In the genomic region with DNA sequence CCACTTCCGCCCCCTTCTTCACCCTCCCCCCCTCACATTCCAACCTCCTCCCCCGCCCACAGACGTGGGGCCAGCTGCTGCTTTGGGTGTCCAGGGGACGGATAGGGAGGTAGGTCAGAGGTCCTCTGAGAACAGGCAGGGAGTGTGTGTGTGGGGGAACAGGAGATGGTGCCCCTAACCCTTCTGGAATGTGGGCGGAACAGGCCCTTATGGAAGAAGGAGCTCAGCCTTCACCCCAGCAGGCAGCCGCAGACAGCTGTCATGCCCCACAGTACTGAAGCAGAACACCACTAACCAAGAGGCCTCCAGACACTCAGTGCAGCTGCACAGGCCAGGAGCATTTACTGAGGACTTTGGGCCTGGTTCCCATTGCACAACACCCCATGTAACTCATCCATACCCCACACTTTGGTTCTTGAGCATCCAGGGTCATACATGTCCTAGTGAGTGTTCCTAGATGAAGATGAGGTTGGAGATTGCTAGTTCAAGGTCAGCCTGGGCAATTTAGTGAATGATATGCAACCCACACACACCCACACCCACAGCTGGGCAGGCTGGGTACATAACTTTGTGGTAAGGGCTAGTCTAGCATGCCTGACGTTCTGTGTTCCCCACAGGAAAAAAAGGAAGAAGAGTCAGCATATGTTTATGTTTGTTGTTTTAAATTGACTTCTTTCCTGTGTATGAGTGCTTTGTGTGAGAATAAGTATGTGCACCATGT, we compare ENCODE assay signal across 8 mouse cellular contexts. TPM values are rescaled to one million over a fixed set of nuclear protein-coding genes. Genes with fewer than 3 reads are reported as not detected.
DNase-seq lines count a peak whose midpoint lies in the region; ATAC-seq and TF ChIP-seq lines count a peak whose summit lies in the region.

No protein-coding gene starts in this region.

- H3K9me3 ChIP-seq in hindbrain, embryonic 11.5 days (ENCODE audit: control insufficient read depth, low read length), result no peaks in the 10 kb centered on the region
- no peaks in the 10 kb centered on the region for H3K9me3 ChIP-seq in limb, embryonic 14.5 days (ENCODE audit: control insufficient read depth, low read length)
- no peaks in the 10 kb centered on the region for H3K9me3 ChIP-seq in neural tube, embryonic 13.5 days

- TF ChIP-seq POLR2A in limb, embryonic 14.5 days (IDR thresholded peaks at IDR 0.05; ENCODE audit: borderline replicate concordance, extremely low read depth, insufficient read depth, insufficient read length), result no peak

- 6% methylated on average over 6 of the region's 7 CpGs for WGBS in hindbrain, embryonic 11.5 days
- WGBS in limb, embryonic 14.5 days, result 11% methylated on average over 7 of the region's 7 CpGs
- 8% methylated on average over 7 of the region's 7 CpGs for WGBS in neural tube, embryonic 13.5 days

- DNase-seq in lung, adult 18-20 months, result peak; percentile 51 to 62
- DNase-seq in lung, postnatal 25 days (ENCODE audit: low spot score), result no peak
- peak; percentile 81 for DNase-seq in embryo, embryonic 10.5 days (ENCODE audit: low spot score)
- DNase-seq in hindbrain, embryonic 11.5 days (ENCODE audit: low spot score), result peak; percentile 58
- peak; percentile 63 for DNase-seq in limb, embryonic 14.5 days (ENCODE audit: low spot score)
- DNase-seq in cerebellum, postnatal 10 days, result no peak
- DNase-seq in frontal cortex, adult 2 months (ENCODE audit: extremely low spot score in 1 of 2, low spot score in 1 of 2), result no peak

- peak overlapping the region; percentile 36; the same call in 1 of the 2 replicates for H3K4me3 ChIP-seq in hindbrain, embryonic 11.5 days (ENCODE audit: low read depth, low read length)
- H3K4me3 ChIP-seq in limb, embryonic 14.5 days (replicated peaks; ENCODE audit: low read length), result peak overlapping the region; percentile 43
- 0 out of 2 replicates have a peak overlapping the region, but pooled peaks have one; percentile 42 for H3K4me3 ChIP-seq in neural tube, embryonic 13.5 days

- H3K9ac ChIP-seq in hindbrain, embryonic 11.5 days (ENCODE audit: low read depth, low read length), result 0 out of 2 replicates have a peak overlapping the region, but pooled peaks have one; percentile 11
- peak overlapping the region; percentile 36; the same call in 1 of the 2 replicates for H3K9ac ChIP-seq in limb, embryonic 14.5 days (ENCODE audit: low read depth, low read length, severe bottlenecking)
- peak overlapping the region; percentile 57 for H3K9ac ChIP-seq in neural tube, embryonic 13.5 days

- peak overlapping the region; percentile 78 for H3K27ac ChIP-seq in hindbrain, embryonic 11.5 days (ENCODE audit: low read depth, low read length)
- H3K27ac ChIP-seq in limb, embryonic 14.5 days (replicated peaks; ENCODE audit: low read depth, low read length), result peak overlapping the region; percentile 87
- H3K27ac ChIP-seq in neural tube, embryonic 13.5 days (replicated peaks), result peak overlapping the region; percentile 93

- H3K4me2 ChIP-seq in hindbrain, embryonic 11.5 days (replicated peaks; ENCODE audit: low read depth, low read length), result peak overlapping the region; percentile 69; the same call in 1 of the 2 replicates
- H3K4me2 ChIP-seq in limb, embryonic 14.5 days (replicated peaks; ENCODE audit: low read depth, low read length, severe bottlenecking), result peak overlapping the region; percentile 81
- H3K4me2 ChIP-seq in neural tube, embryonic 13.5 days, result peak overlapping the region; percentile 65

- H3K27me3 ChIP-seq in hindbrain, embryonic 11.5 days (ENCODE audit: control insufficient read depth, insufficient read depth, low read length), result 0 out of 2 replicates have a peak, but pooled peaks cover 2% of the 10 kb centered on the region
- H3K27me3 ChIP-seq in limb, embryonic 14.5 days (ENCODE audit: control insufficient read depth, insufficient read depth, low read length), result no peaks in the 10 kb centered on the region
- H3K27me3 ChIP-seq in neural tube, embryonic 13.5 days, result no peaks in the 10 kb centered on the region

- peaks cover 5% of the 10 kb centered on the region for H3K36me3 ChIP-seq in hindbrain, embryonic 11.5 days (ENCODE audit: control insufficient read depth, insufficient read depth, low read length)
- peaks cover 13% of the 10 kb centered on the region for H3K36me3 ChIP-seq in limb, embryonic 14.5 days (ENCODE audit: control insufficient read depth, insufficient read depth, low read length)
- H3K36me3 ChIP-seq in neural tube, embryonic 13.5 days, result peaks cover 13% of the 10 kb centered on the region

- no peak for ATAC-seq in hindbrain, embryonic 11.5 days (ENCODE audit: low FRiP score)
- peak; percentile 16 for ATAC-seq in limb, embryonic 14.5 days (ENCODE audit: low FRiP score, low read depth)
- no peak for ATAC-seq in neural tube, embryonic 13.5 days (ENCODE audit: low read depth)

- peaks cover 38% of the 10 kb centered on the region for H3K4me1 ChIP-seq in hindbrain, embryonic 11.5 days (replicated peaks; ENCODE audit: control insufficient read depth, insufficient read depth, low read length)
- H3K4me1 ChIP-seq in limb, embryonic 14.5 days (ENCODE audit: control insufficient read depth, insufficient read depth, low read length), result peaks cover 67% of the 10 kb centered on the region
- peaks cover 81% of the 10 kb centered on the region for H3K4me1 ChIP-seq in neural tube, embryonic 13.5 days (replicated peaks)

RNA-seq across cellular contexts. Expression of a gene that starts 4.1 kb away (rescaled TPM):
- 83.4 and 90.4 TPM in 2 replicates for polyA plus RNA-seq in hindbrain, embryonic 11.5 days (2014; fragmentation: Nextera tagmentation; extraction: Ambion mirVana)
- 286 and 289 TPM in 2 replicates for polyA plus RNA-seq in limb, embryonic 14.5 days (2012; rRNA removed)
- polyA plus RNA-seq in limb, embryonic 14.5 days (2014; fragmentation: Nextera tagmentation; extraction: Ambion mirVana), result 101 and 106 TPM in 2 replicates
- 325 and 351 TPM in 2 replicates for polyA plus RNA-seq in neural tube, embryonic 13.5 days (2015; fragmentation: Nextera tagmentation; extraction: Ambion mirVana)
- polyA plus RNA-seq in frontal cortex, adult 2 months (2012; rRNA removed), result 212 and 226 TPM in 2 replicates

RNA-seq across cellular contexts. Expression of a gene that starts 11.1 kb away (rescaled TPM):
- 7.6 and 9.4 TPM in 2 replicates for polyA plus RNA-seq in hindbrain, embryonic 11.5 days (2014; fragmentation: Nextera tagmentation; extraction: Ambion mirVana)
- 10.9 and 15.5 TPM in 2 replicates for polyA plus RNA-seq in limb, embryonic 14.5 days (2012; rRNA removed)
- polyA plus RNA-seq in limb, embryonic 14.5 days (2014; fragmentation: Nextera tagmentation; extraction: Ambion mirVana), result 8.5 and 12.8 TPM in 2 replicates
- polyA plus RNA-seq in neural tube, embryonic 13.5 days (2015; fragmentation: Nextera tagmentation; extraction: Ambion mirVana), result 11.4 and 16.3 TPM in 2 replicates
- polyA plus RNA-seq in frontal cortex, adult 2 months (2012; rRNA removed), result 14.3 and 15.8 TPM in 2 replicates

RNA-seq across cellular contexts. Expression of a gene that starts 13.6 kb away (rescaled TPM):
- polyA plus RNA-seq in hindbrain, embryonic 11.5 days (2014; fragmentation: Nextera tagmentation; extraction: Ambion mirVana), result 66.7 and 67.1 TPM in 2 replicates
- polyA plus RNA-seq in limb, embryonic 14.5 days (2012; rRNA removed), result 108 and 161 TPM in 2 replicates
- polyA plus RNA-seq in limb, embryonic 14.5 days (2014; fragmentation: Nextera tagmentation; extraction: Ambion mirVana), result 33.4 and 39.6 TPM in 2 replicates
- 31.0 and 35.8 TPM in 2 replicates for polyA plus RNA-seq in neural tube, embryonic 13.5 days (2015; fragmentation: Nextera tagmentation; extraction: Ambion mirVana)
- polyA plus RNA-seq in frontal cortex, adult 2 months (2012; rRNA removed), result 36.5 and 43.7 TPM in 2 replicates

RNA-seq across cellular contexts. Expression of a gene that starts 17.6 kb away (rescaled TPM):
- polyA plus RNA-seq in hindbrain, embryonic 11.5 days (2014; fragmentation: Nextera tagmentation; extraction: Ambion mirVana), result 24.8 and 34.2 TPM in 2 replicates
- 41.7 and 67.7 TPM in 2 replicates for polyA plus RNA-seq in limb, embryonic 14.5 days (2012; rRNA removed)
- 31.5 and 38.6 TPM in 2 replicates for polyA plus RNA-seq in limb, embryonic 14.5 days (2014; fragmentation: Nextera tagmentation; extraction: Ambion mirVana)
- 34.0 and 34.8 TPM in 2 replicates for polyA plus RNA-seq in neural tube, embryonic 13.5 days (2015; fragmentation: Nextera tagmentation; extraction: Ambion mirVana)
- 8.2 and 10.2 TPM in 2 replicates for polyA plus RNA-seq in frontal cortex, adult 2 months (2012; rRNA removed)

RNA-seq across cellular contexts. Expression of a gene that starts 21.0 kb away (rescaled TPM):
- polyA plus RNA-seq in hindbrain, embryonic 11.5 days (2014; fragmentation: Nextera tagmentation; extraction: Ambion mirVana), result 15.1 and 16.7 TPM in 2 replicates
- polyA plus RNA-seq in limb, embryonic 14.5 days (2012; rRNA removed), result 28.9 and 36.0 TPM in 2 replicates
- polyA plus RNA-seq in limb, embryonic 14.5 days (2014; fragmentation: Nextera tagmentation; extraction: Ambion mirVana), result 7.5 and 9.3 TPM in 2 replicates
- 53.9 and 55.1 TPM in 2 replicates for polyA plus RNA-seq in neural tube, embryonic 13.5 days (2015; fragmentation: Nextera tagmentation; extraction: Ambion mirVana)
- 252 and 288 TPM in 2 replicates for polyA plus RNA-seq in frontal cortex, adult 2 months (2012; rRNA removed)

Comparison
In these comparisons a context has a peak if more than half of its experiments do, and no peak if none do; other contexts are left out.
1. DNase-seq: peak in lung, adult 18-20 months (2 of 2), embryo, embryonic 10.5 days (single experiment), hindbrain, embryonic 11.5 days (single experiment) and limb, embryonic 14.5 days (single experiment); none in lung, postnatal 25 days (single experiment), cerebellum, postnatal 10 days (0 of 2) and frontal cortex, adult 2 months (0 of 2).
2. Peak in every context shown above with its lines, with median percentiles within 50 percentile points of each other: H3K27ac ChIP-seq, H3K4me2 ChIP-seq, H3K4me3 ChIP-seq and H3K9ac ChIP-seq.